Mouse (Mus musculus) gonadal fat pad, adult 2 months (tissue): ENCODE measurements at regions not wholly inside any gene's neighbourhood (a gene's known extent, or its start where the extent isn't known, plus 50 kb on each side); places are given as distances from the start of the nearest gene placed in this dataset.

Experiments used
- DNase-seq: peaks from one replicate; pipeline ENCODE4 v3.0.0-alpha.2; 2012; ENCODE audit warnings: low read depth

DNA sequence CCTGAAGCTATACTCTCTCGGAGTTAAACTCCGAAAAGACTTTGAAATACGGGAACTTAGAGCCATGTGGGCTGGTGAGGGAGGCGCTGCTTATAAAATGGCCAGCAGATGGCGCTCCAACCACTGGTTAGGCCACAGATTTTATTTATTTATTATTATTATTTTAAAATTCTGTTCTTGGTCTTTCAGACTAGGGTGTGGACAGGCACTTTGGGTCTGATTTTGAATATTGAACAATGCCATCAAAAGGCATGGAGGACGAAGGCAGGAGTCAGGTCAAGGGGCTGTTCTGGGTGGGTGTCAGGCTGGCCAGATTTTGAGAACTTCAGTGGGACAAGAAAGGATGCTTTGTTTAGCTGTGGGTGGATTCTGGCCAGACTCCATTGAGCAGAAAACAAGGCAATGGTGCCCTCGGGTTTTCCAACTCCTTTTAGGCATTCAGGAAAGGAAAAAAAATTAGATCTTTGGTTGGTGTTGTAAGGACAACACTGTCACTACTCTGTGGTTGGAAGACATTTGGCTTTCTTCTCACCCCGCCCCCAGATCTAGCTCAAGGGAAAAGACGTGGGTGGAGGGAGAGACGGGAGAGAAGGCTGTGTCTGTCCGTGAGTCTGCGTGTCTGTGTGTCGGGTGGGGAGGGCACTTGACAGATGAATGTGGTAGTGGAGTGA, 319.5 kb downstream of the Med13l start:
- peak; percentile 89 for DNase-seq

DNA sequence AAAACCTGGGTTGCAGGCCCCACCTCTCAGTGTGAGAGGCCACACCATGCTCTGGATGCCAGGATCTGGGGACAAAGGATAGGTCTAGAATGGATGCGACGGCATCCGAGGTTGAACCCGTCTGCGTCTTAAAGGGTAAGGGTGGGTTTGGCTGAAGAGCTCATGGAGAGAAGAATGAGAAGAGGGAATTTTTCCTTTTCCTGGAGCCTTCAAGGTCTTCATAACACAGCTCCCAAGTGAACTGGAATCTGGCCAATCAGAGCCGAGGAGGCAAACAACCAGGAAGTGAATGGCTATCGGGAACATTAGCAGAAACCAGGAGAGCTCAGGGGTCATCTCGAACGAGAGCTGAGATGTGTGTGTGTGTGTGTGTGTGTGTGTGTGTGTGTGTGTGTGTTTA, 320.1 kb downstream of the Med13l start:
- DNase-seq: no peak

GRCm38 (mm10) chr5:118881886-118882285, 321.4 kb downstream of the Med13l start:
- DNase-seq: no peak

GRCm38 (mm10) chr5:118888131-118888530, 327.7 kb downstream of the Med13l start:
- DNase-seq: peak; percentile 83

DNA sequence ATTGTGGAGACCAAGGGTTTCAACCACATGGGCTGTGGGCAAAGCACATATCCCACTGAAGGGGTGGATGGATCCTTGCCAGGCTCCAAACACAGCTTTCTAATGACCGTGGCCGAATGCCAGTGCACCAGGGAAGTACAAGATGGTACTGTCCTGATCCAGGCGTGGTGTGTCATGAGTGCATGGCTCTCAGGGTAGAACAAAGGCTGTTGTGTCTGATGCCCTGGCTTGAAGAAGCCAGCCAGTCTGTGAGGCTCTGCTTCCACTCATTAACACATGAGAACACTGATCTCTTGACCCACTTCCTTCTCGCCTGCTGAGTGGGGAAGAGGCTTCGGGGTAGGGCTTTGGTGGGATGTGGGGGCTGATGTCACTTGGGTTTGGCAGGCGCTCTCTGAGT, 330.7 kb downstream of the Med13l start:
- no peak for DNase-seq

- DNase-seq: no peak
These were observed 347.7 kb downstream of the Med13l start for GRCm38 (mm10) chr5:118908224-118908623.

DNA sequence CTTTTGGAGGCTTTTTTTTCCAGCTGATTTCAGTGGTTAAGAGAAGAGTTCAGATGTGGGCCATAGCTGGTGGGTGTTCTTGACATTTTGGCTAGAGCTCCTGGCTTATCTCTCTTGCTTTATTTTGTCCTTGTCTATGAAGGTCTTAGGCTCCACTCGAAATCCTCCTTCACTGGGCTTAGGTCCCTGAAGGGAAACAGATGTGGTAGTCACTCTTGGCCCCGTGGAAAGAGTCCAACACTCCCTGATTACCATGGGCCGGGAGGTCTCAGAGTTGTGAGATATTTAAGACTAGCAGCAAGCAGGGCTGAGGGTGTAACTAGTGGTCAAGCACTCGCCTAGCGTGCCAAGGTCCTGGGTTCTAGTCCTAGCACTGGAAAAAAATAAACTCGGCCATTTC, 349.3 kb downstream of the Med13l start:
- DNase-seq: no peak

GRCm38 (mm10) chr5:118914191-118914750, 353.8 kb downstream of the Med13l start:
- no peak for DNase-seq

DNA sequence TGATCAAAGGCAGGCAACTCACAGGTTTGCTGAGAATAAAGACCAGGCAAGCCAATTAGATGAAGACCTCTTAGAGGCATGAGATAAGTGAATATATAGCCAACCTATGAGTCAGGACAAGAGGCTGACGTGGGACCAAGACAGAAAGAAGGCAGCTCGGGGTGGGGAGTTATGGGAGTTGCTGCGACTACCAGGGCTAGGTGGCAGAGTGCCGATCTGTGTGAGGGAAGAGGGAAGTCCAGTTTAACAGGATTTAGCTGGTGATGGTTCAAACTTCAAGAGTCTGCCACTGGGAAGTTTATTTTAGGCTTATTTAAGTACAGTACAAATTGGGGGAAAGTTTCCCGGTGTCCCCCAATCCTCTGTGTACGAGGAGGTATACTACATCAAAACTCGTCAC, 362.9 kb downstream of the Med13l start:
- no peak for DNase-seq

DNA sequence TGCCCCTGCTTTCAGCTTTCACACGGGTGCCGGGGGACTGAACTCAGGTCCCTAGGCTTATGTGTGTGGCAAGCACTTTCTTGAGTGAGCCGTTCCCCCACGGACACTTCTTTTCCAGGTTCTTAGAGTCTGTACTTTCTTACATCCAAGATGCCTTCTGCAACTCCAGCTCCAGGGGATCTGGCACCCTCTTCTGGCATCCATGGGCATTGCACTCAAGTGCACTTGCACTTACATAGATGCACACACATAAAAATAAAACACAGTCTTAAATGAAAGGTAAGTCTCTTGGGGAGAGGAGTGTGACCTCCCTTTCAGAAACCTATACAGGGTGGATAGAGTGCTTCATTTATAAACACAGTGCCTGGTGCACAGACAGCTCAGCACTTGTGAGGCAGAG, 368.6 kb downstream of the Med13l start:
- DNase-seq: no peak

- DNase-seq: no peak
These were observed 369.6 kb downstream of the Med13l start for GRCm38 (mm10) chr5:118929990-118930501.

DNA sequence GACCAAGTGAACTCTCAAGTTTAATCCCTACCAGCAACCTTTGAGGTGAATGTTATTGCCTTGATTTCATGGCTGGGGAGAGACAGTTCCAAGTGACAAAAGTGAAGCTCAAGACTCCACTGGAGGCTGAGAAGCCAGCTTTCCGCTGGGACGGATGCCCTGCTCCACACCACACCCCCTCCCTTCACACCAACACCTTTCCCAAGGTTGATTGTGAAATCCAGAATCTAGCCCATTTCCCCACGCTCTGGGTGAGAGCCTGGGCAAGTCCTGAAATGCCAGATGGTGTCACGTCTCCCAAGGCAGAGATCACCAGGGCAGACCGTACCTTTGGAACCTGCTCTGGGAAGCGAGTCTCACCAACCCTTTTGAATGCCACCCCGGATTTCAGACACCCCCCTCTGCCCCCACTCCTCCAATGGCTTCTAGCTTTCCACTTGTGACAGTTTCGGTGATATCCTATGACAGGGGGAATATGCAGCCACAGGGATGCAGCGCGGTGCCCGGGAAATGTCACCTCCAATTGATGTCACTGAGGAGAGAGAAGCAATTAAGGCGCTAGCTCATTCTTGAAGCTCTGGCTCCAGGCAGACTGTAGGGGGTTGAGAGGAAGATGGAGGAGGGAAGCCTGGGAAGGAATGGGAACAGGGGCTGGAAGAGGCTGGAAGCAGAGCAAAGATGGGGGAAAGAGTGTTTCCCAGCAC, 379.0 kb downstream of the Med13l start:
- peak; percentile 65 for DNase-seq

- DNase-seq: peak; percentile 73
These were observed 383.8 kb downstream of the Med13l start for GRCm38 (mm10) chr5:118944256-118944655.

DNA sequence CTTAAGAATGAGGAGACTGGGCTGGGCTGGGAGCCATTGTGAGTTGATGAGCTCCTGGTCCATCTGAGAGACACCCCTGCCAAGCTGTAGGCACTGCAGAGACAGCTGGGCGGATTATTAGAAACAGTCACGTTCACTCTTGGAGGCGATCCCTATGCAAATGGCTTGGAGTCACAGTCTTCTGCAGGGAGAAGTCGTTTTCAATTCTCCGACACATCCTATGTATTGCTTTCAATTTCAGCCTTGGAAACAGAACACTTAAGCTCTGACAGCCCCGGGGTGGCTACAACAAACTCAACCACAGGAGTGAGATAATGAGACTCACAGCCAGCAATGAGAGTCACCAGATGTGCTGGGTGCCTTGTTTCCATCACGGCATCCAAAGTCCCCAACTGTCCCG, 385.6 kb downstream of the Med13l start:
- DNase-seq: no peak

DNA sequence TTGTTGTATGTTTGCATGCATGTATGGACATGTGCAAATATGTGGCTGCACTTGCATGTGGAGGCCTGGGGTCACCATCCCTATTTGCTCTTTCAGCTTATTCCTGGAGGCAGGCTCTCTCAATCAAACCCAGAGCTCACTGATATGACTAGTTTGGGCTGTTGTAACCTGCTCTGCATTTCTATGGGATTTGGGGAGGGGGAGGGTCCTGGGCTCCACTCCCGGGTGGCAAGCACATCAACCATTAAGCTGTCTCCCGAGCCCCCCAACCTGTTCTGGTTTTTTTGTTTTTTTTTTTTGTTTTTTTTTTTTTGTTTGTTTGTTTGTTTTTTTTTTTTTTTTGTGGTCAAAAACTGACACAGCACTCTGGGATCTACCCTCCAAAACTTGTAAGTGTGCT, 386.5 kb downstream of the Med13l start:
- no peak for DNase-seq

GRCm38 (mm10) chr5:118948119-118948786, 387.8 kb downstream of the Med13l start:
- DNase-seq: no peak

- DNase-seq: no peak
These were observed 390.6 kb downstream of the Med13l start for GRCm38 (mm10) chr5:118951067-118951466.

DNA sequence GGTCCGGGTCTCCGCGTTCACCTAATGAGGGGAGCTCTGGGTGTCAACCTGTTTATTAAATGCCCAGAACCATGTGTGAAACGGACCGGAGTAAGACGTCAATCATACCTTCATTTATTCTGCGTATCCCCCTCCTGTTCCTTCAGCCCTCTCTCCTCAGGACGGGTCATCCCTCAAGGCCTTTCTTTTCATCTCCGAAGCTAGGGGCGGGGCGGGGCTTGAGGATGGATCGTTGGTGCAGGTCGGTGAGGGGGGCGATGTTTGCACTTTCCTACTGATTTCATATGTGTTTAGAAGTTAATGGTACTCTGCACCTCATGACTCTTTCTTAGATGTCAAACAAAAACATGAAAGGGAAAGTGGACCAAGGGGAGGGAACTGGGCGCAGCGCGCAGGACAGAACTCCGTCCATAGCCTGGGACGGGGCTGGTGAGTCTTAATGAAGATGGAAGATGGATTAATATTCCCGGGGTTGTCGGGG, 400.1 kb downstream of the Med13l start:
- no peak for DNase-seq

DNA sequence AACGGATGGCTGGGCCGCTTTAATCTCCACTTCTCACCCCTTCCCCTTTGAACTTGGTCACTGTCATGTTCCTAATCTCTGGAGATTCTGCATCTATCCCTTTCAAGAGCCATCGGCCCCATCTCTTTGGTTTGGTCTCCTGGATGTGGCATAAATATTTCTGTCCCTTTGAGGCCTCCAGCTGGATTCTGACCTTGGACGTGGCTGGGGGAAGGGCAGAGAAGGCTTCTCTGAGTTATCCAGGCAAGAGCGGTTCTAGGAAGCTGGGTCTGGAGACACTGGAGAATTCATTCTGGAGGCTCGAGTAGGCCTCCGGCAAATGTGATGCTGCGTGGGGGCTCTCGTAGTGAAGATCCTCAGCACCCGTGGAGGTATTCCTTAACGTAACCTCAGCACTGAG, 400.6 kb downstream of the Med13l start:
- DNase-seq: no peak

DNA sequence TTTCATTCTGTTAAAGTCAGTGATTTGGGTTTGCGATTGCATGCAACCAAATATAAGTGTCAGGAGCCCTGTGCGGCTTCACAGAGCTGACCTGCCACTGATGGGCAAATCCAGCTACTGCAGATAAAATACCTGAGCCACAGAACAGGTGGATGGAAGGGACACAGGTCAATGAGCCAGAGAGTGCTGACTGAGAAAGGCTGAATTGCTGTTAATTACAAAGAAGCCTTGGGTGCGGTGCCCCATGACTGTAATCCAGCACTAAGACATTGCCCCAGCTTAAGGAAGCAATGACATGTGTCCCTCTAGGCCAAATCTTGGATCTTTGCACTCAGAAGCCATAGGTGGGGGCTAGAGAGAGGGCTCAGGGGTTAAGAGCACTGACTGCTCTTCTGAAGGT, 401.7 kb downstream of the Med13l start:
- DNase-seq: no peak

- DNase-seq: no peak
These were observed 402.5 kb downstream of the Med13l start for GRCm38 (mm10) chr5:118963001-118963400.

DNA sequence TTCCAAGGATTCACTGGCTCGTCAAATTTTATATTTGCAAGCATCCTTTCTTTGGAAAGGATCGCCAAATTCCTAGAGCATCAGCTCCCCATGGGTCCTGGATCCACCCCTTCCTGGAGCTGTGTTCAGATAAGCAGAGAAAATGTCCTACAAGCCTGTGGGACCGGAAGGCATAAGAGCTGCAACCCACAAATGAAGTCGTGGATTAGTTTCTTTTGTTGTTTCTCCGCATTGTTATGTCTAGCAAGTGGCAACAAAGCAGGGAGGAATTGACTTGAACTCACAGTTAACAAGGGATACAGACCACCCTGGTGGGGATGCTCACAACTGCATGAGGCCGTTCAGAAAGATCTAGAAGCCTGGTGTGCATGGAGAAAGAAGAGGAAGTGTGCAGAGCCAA, 406.4 kb downstream of the Med13l start:
- DNase-seq: no peak
